Mouse (Mus musculus): ENCODE measurements around the gene Mc1r.
A peak's percentile ranks its signal among the peaks of the same experiment; 100 is the strongest.

GRCm38 (mm10) chr8:123412560-123413170, 5.8 kb downstream of the Mc1r start:
- TF ChIP-seq USF2 (IDR thresholded peaks at IDR 0.05; ENCODE audit: borderline replicate concordance in 1 of 2, insufficient read depth in 1 of 2, low read depth in 1 of 2, low read length in 2 of 2) (peak; percentile 61 to 75), MYC (IDR thresholded peaks at IDR 0.05; ENCODE audit: low read depth, low read length) (no peak), POLR2A (IDR thresholded peaks at IDR 0.05; ENCODE audit: control insufficient read depth in 1 of 2, insufficient read depth in 1 of 2, low read depth in 1 of 2, low read length in 2 of 2, poor library complexity in 1 of 2) (no peak), CTCF (IDR thresholded peaks at IDR 0.05 in 2 of 3, conservative IDR thresholded peaks at IDR 0.05 in 1 of 3; ENCODE audit: control insufficient read depth in 1 of 3, insufficient read depth in 1 of 3, low read depth in 2 of 3, low read length in 3 of 3, poor library complexity in 1 of 3, severe bottlenecking in 1 of 3) (no peak), SMC3 (IDR thresholded peaks at IDR 0.05; ENCODE audit: low read depth, low read length) (no peak), MEF2A (IDR thresholded peaks at IDR 0.05; ENCODE audit: extremely low read depth, insufficient replicate concordance, low read depth, low read length, poor library complexity, severe bottlenecking) (no peak), NELFE (IDR thresholded peaks at IDR 0.05; ENCODE audit: low read depth, low read length) (no peak), MAX (IDR thresholded peaks at IDR 0.05; ENCODE audit: low read length) (peak; percentile 87), ELF1 (IDR thresholded peaks at IDR 0.05; ENCODE audit: low read depth, low read length) (no peak), NRF1 (IDR thresholded peaks at IDR 0.05; ENCODE audit: insufficient read depth, low read depth, low read length, poor library complexity, severe bottlenecking) (no peak)
